Mouse (Mus musculus) ZHBTc4 (cell line): ENCODE measurements around the gene Fuca1.

ENCODE experiments used
- DNase-seq: peaks from one replicate; pipeline ENCODE4 v3.0.0-alpha.2; 2011; ENCODE audit warnings: low read depth, low spot score

Fuca1 gene

GRCm38 (mm10) chr4:135924418-135924817, 3.9 kb downstream of the Fuca1 start:
- no peak for DNase-seq

DNA sequence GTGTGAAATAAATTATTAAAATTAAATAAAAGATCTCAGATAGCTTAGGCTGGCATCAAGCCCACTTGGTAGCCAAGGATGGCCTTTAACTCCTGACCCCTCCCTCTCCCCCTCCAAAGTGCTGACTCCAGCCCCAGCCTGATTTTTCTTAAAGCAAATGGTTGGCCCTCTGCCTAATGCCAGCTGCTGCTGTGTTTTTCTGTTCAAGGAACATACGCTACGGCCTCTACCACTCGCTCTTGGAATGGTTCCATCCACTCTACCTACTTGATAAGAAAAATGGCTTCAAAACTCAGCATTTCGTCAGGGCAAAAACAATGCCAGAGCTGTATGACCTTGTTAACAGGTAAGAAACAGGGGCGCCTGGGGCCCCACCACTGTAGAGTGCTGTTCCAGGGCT, 4.8 kb downstream of the Fuca1 start:
- no peak for DNase-seq

DNA sequence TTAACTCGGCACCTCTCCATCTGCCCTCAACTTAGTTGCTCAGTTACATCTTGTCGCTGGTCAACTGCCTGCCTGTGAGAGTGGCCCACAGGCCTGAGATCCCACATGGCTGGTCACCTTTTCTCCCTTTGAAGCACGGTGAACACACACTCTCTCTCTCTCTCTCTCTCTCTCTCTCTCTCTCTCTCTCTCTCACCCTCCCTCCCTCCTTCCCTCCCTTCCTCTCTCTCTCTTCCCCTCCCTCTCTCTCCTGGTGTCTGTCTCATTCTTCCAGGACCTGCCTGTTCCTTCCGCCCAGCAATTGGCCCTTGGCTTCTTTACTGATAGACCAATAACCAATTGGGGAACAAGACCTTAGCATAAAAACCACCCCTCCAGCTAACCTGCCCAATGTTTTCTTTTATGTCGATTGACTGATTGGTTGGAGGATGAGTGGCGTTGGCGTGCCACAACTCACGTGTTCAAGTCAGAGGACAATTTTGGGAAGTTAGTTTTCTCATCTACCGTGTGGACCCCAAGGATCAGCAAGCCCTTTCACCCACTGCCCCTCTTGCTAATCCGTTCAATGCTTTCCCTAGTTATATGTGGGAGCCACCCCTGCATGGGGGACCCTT, 5.8 kb downstream of the Fuca1 start:
- DNase-seq, result peak; percentile 40

- peak; percentile 58 for DNase-seq
Observed at GRCm38 (mm10) chr4:135926861-135927260, 6.3 kb downstream of the Fuca1 start.

GRCm38 (mm10) chr4:135928376-135928775, 7.8 kb downstream of the Fuca1 start:
- DNase-seq, result no peak

- no peak for DNase-seq
Observed at GRCm38 (mm10) chr4:135929405-135929804, 8.9 kb downstream of the Fuca1 start.

GRCm38 (mm10) chr4:135929828-135930227, 9.3 kb downstream of the Fuca1 start:
- DNase-seq, result no peak

DNA sequence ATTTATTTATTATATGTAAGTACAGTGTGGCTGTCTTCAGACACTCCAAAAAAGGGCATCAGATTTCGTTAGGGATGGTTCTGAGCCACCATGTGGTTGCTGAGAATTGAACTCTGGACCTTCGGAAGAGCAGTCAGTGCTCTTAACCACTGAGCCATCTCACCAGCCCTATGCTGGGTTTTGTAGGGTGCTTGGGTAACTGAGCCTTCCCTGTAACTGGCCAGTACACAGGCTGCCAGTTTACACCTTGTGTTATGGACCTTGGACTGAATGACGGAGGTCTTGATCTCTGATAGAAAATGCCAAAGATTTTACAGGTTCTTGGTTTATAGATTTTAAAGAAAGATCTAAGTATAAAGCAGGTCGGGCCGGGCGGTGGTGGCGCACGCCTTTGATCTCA, 9.7 kb downstream of the Fuca1 start:
- no peak for DNase-seq

DNA sequence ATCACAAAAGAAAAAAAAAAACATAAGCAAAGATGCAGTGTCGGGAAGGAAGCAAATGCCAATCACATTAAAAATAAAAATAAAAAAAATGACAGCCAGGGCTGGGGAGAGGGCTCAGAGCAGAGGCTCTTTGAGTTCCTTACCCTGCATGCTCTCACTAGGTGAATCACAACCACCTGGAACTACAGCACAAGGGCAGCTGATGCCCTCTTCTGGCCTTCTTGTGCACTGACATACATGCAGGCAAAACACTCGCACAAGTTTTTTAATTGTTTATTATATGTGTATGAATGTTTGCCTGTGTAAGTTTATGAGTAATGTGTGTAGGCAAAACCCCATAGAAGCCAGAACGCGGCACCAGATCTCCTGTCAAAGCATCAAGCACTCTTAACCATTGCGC, 11.3 kb downstream of the Fuca1 start:
- DNase-seq, result peak; percentile 51

DNA sequence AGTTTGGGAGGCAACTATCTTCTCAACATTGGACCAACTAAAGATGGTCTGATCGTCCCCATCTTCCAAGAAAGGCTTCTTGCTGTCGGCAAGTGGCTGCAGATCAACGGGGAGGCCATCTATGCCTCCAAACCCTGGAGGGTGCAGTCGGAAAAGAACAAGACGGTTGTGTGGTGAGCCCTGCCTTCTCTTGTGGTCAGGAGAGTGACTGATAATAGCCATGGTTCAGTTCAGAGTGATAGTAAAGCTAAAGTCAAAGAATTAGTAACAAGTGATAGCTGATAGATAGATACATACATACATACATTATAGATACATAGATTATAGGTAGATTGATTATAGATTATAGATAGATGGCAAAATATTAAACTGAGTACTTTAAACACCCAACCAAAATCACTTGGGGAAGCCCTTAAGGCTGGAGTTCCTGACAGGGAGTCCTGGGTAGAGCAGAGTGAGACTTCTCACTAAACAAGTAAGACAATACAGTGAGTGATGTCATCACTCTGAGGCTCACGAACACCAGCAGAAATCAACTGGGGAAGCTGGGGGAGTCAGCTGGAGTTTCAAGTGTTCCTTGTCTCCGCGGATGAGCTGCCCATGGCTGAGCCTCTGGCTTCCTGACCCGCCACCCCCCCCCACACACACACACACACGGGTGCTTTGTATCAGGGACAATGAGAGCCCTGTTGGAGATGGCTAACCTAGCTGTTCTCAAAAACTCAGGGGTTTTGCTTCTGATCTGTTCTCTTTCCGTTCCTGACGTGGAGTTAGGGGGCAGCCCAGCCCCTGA, 14.4 kb downstream of the Fuca1 start:
- DNase-seq, result no peak

- DNase-seq, result no peak
Observed at GRCm38 (mm10) chr4:135935502-135935901, 15.0 kb downstream of the Fuca1 start.

DNA sequence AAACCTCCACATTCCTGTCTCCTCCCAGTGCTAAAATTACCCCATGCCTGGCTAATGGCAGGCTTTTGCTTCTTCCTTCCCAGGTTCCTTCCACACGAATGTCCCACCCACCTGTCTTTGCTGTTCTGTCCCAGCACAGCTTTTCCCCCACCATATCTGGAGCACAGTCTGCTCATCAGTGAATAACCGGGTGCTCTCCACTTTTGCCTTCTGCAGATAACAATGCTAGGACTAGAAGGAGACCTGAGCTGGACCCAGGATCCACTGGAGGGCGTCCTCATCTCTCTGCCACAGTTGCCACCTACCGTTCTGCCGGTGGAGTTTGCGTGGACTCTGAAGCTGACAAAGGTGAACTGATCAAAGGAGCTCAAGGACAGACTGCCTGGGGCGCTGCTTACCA, 18.3 kb downstream of the Fuca1 start:
- peak; percentile 66 for DNase-seq

GRCm38 (mm10) chr4:135941026-135941425, 20.5 kb downstream of the Fuca1 start:
- DNase-seq, result peak; percentile 79

- DNase-seq, result no peak
Observed at GRCm38 (mm10) chr4:135942193-135942592, 21.7 kb downstream of the Fuca1 start.

GRCm38 (mm10) chr4:135943389-135943788, 22.9 kb downstream of the Fuca1 start:
- no peak for DNase-seq

- DNase-seq, result no peak
Observed at GRCm38 (mm10) chr4:135945706-135946105, 25.2 kb downstream of the Fuca1 start.

GRCm38 (mm10) chr4:135946278-135946658, 25.7 kb downstream of the Fuca1 start, which contains the start of gene Hmgcl:
Gene Hmgcl (plus strand): TSS chr4:135946448.
- DNase-seq, result peak; percentile 97

DNA sequence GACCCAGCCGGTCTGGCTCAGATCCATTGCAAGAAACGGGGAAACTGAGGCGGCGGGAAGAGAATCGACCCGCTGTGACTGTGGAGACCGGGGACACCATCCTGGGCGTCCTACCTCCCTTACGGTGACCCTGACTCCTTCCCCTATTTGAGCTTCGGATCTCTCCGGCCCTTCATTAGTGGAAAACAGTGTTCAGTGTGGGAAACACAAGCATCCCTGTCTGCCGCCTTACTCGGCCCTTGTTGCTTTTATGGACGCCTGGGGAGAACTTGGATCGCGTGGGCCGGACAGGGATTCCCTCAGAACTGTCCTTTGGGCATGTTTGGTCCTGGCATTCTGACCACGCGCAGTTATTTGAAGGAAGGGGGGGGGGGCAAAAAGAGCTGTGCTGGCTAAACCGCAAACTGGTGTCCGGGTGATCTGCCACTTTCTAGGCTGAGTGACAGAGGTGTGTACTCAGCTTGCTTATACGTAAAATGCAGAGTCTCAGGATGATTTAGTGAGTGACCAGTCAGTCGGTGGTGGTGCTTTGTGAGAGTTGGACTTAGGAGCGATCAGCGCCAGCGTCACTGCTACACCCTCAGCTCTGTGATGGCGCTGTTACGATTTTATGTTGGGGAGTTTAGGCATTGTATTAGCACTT, 26.2 kb downstream of the Fuca1 start:
- no peak for DNase-seq

- no peak for DNase-seq
Observed at GRCm38 (mm10) chr4:135948142-135948541, 27.6 kb downstream of the Fuca1 start.

- no peak for DNase-seq
Observed at GRCm38 (mm10) chr4:135949475-135949874, 28.9 kb downstream of the Fuca1 start.

DNA sequence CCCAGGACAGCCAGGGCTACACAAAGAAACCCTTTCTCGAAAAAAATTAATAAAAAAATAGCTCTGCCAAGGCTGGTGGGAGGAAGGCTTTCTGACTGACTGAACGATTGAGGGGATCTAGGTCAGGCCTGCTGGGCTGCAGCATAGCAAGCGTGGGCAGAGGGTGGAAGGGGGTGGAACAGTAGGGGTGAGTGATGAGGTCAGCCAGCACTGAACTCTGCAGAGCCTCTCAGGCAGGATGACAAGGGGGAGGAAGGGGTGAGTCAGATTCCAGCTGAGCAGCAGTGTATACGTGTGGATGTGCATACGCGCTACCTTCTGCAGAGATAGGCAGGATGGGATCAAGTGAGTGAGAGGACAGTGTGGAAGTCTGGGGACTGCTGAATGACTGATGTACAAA, 29.4 kb downstream of the Fuca1 start:
- no peak for DNase-seq

DNA sequence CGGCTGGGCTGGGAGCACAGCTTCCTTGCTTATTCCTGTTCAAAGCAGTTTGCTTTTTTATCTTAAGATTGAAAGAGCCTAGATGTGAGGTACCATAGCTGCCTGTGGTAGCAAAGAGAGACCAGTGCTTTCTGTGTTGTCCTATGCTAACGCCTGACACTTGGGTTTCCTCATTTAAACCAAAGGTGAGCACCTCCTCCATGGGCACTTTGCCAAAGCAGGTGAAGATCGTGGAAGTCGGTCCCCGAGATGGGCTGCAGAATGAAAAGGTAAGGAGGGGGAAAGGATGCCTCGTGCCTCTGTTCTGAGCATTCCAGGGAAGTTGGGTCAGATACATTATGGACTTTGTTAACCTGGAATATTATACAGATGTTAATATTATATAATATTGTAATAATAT, 29.8 kb downstream of the Fuca1 start:
- DNase-seq, result no peak

DNA sequence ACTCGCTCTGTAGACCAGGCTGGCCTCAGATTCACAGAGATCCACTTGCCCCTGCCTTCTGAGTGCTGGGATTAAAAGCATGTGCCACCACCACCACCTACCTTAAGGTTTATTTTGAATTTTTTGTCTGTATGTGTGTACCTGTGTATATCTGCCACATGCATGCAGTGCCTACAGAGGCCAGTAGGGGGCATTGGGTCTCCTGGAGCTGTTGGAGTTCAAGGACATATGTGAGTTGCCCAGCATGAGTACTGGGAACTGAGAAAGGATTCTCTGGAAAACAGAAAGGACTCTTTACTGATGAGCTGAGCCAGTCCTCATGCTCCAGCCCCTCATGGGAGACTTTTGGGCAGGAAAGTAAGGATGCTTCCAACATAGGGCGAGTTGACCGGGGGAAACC, 31.0 kb downstream of the Fuca1 start:
- DNase-seq, result peak; percentile 82
